Mouse (Mus musculus) spleen, adult 2 months (tissue): ENCODE measurements around the gene Pisd. TPM values are rescaled to one million over a fixed set of nuclear protein-coding genes. Genes with fewer than 3 reads are reported as not detected.

Experiments
- DNase-seq, 2 experiments: peaks; one replicate each; pipeline versions ENCODE4 v3.0.0 to v3.0.0-alpha.2; 2012 to 2021; ENCODE audit warnings: low spot score in 2 of 2, low read depth in 1 of 2
- H3K27ac ChIP-seq: fragments of 200-500 bp; 2 replicates; pipeline ENCODE4 v1.5.1; 2012; ENCODE audit warnings: low read length, inconsistent platforms; ENCODE audit not compliant: insufficient read depth
- H3K27me3 ChIP-seq: fragments of 200-500 bp; 2 replicates; pipeline ENCODE4 v1.6.1; 2012; ENCODE audit warnings: mild to moderate bottlenecking, moderate library complexity, low read length, inconsistent platforms; ENCODE audit not compliant: control insufficient read depth, insufficient read depth
- H3K36me3 ChIP-seq: fragments of 200-500 bp; 2 replicates; pipeline ENCODE4 v1.6.1; 2012; ENCODE audit warnings: mild to moderate bottlenecking, low read length, inconsistent platforms; ENCODE audit not compliant: control insufficient read depth, insufficient read depth
- H3K4me1 ChIP-seq: fragments of 200-500 bp; 2 replicates; pipeline ENCODE4 v1.6.1; 2011; ENCODE audit warnings: inconsistent platforms; ENCODE audit not compliant: control insufficient read depth, insufficient read depth, insufficient read length
- H3K4me3 ChIP-seq: fragments of 200-500 bp; 2 replicates; pipeline ENCODE4 v1.5.1; 2011; ENCODE audit warnings: mild to moderate bottlenecking, inconsistent platforms; ENCODE audit not compliant: insufficient read depth, insufficient read length; ENCODE audit errors: extremely low read depth
- CTCF ChIP-seq: fragments of 200-500 bp; IDR thresholded peaks from 2 replicates; pipeline ENCODE4 v1.5.1; 2011; ENCODE audit warnings: mild to moderate bottlenecking, inconsistent platforms; ENCODE audit not compliant: insufficient read depth, insufficient read length, insufficient replicate concordance; ENCODE audit errors: extremely low read depth
- POLR2A ChIP-seq: fragments of 200-500 bp; IDR thresholded peaks from 2 replicates; pipeline ENCODE4 v1.6.1; 2011; ENCODE audit warnings: low read depth, low read length, inconsistent platforms
- WGBS: fragments of 180-500 bp; shearing (Covaris S2); methylation state at CpG from one replicate; pipeline ENCODE4 v1.1.7; 2018; 5-methylcytosine and 5-hydroxymethylcytosine counted together
- polyA plus RNA-seq: library from polyadenylated mRNA; depleted of rRNA; stranded (reverse); fragments of >200 nt; gene quantifications from 2 replicates; pipeline ENCODE4 v1.2.3, GENCODE M21; 2012; rRNA removed

Pisd gene
- polyA plus RNA-seq, 1 experiment: 32.3 TPM

- Histone ChIP-seq H3K4me1 (no peaks in the 10 kb centered on the region), H3K27ac (no peak overlapping the region), H3K27me3 (no peaks in the 10 kb centered on the region; the same call in 1 of the 2 replicates), H3K36me3 (no peaks in the 10 kb centered on the region), H3K4me3 (no peak overlapping the region)
- DNase-seq: no peak
- WGBS: 70% methylated on average over 2 of the region's 2 CpGs
- TF ChIP-seq CTCF (no peak), POLR2A (no peak)
These were observed 79.1 kb downstream of the Pisd start for GRCm38 (mm10) chr5:32706226-32706780.

GRCm38 (mm10) chr5:32697208-32697867 lies 88.1 kb downstream of the Pisd start:
- Histone ChIP-seq H3K27me3 (no peaks in the 10 kb centered on the region), H3K4me3 (no peak overlapping the region), H3K36me3 (no peaks in the 10 kb centered on the region), H3K4me1 (no peaks in the 10 kb centered on the region), H3K27ac (no peak overlapping the region)
- TF ChIP-seq CTCF: no peak
- TF ChIP-seq POLR2A: no peak
- 82% methylated on average over 5 of the region's 5 CpGs for WGBS
- DNase-seq: no peak

- H3K27ac ChIP-seq: no peak overlapping the region
- H3K27me3 ChIP-seq: no peaks in the 10 kb centered on the region
- 49% methylated on average over 2 of the region's 2 CpGs for WGBS
- DNase-seq: no peak
- H3K4me1 ChIP-seq: no peaks in the 10 kb centered on the region
- H3K36me3 ChIP-seq: no peaks in the 10 kb centered on the region
- TF ChIP-seq POLR2A (no peak), CTCF (no peak)
- no peak overlapping the region for H3K4me3 ChIP-seq
These were observed 92.0 kb downstream of the Pisd start for GRCm38 (mm10) chr5:32693411-32693810.

Other genes with a start within 250 kb of the Pisd start
- gene Yes1, start 174.5 kb downstream of the Pisd start, polyA plus RNA-seq: 0.55 and 0.58 TPM in 2 replicates
- gene Gm20671, start 41.5 kb upstream of the Pisd start, polyA plus RNA-seq: 5.9 and 16.0 TPM in 2 replicates
- gene Prr14l, start 68.6 kb upstream of the Pisd start, polyA plus RNA-seq: 15.1 and 23.0 TPM in 2 replicates
- 12.4 and 14.4 TPM in 2 replicates for gene Depdc5, start 78.1 kb upstream of the Pisd start, polyA plus RNA-seq
- 95.0 and 108 TPM in 2 replicates for gene Ywhah, start 233.2 kb upstream of the Pisd start, polyA plus RNA-seq